Mouse (Mus musculus) CH12.LX (cell line): ENCODE measurements around the gene Bag1. TPM values are rescaled to one million over a fixed set of nuclear protein-coding genes. Genes with fewer than 3 reads are reported as not detected.

ENCODE experiments used
- DNase-seq: peaks from one replicate; pipeline ENCODE4 v3.0.0-alpha.2; 2013; ENCODE audit errors: extremely low read depth
- H3K27ac ChIP-seq: 2 replicates; pipeline ENCODE4 v1.5.1; 2012; ENCODE audit warnings: low read depth, mild to moderate bottlenecking, control low read depth, moderate library complexity; ENCODE audit not compliant: insufficient read depth
- H3K27me3 ChIP-seq: replicated peaks from 2 replicates; pipeline ENCODE3; 2012; ENCODE audit warnings: inconsistent platforms
- H3K36me3 ChIP-seq, 2 experiments: replicated peaks in 1 of 2; 2 replicates each; pipeline versions ENCODE3 to v1.6.1; 2012; ENCODE audit warnings: inconsistent platforms in 1 of 2, low read length in 1 of 2, mild to moderate bottlenecking in 1 of 2, mixed read lengths in 1 of 2, moderate library complexity in 1 of 2; ENCODE audit not compliant: control insufficient read depth in 1 of 2, insufficient read depth in 1 of 2
- H3K4me1 ChIP-seq, 2 experiments: 2 replicates each; pipeline ENCODE4 v1.6.1; 2012; ENCODE audit warnings: inconsistent platforms in 1 of 2, moderate library complexity in 1 of 2; ENCODE audit not compliant: insufficient read depth in 2 of 2, control insufficient read depth in 1 of 2
- H3K4me2 ChIP-seq: 2 replicates; pipeline ENCODE4 v1.6.1; 2012; ENCODE audit warnings: low read depth, mild to moderate bottlenecking, control low read depth; ENCODE audit not compliant: poor library complexity, insufficient read depth, severe bottlenecking
- H3K4me3 ChIP-seq, 3 experiments: fragments of 150-350 bp in 1 of 3; sonication (generic) in 1 of 3; replicated peaks in 1 of 3; 2 replicates each; pipeline versions ENCODE3 to v1.5.1; 2011 to 2012; ENCODE audit warnings: low read depth in 2 of 3, low read length in 2 of 3, mild to moderate bottlenecking in 2 of 3, moderate library complexity in 2 of 3, control low read depth in 1 of 3, improper control_type of control experiment in 1 of 3, inconsistent platforms in 1 of 3, mixed read lengths in 1 of 3; ENCODE audit not compliant: poor library complexity in 1 of 3
- H3K79me2 ChIP-seq: replicated peaks from 2 replicates; pipeline ENCODE4 v1.6.1; 2012; ENCODE audit warnings: mild to moderate bottlenecking, moderate library complexity; ENCODE audit not compliant: control insufficient read depth, poor library complexity, insufficient read depth, severe bottlenecking; ENCODE audit errors: extremely low read depth
- H3K9ac ChIP-seq: 2 replicates; pipeline ENCODE4 v1.6.1; 2012; ENCODE audit warnings: low read depth, mild to moderate bottlenecking, control low read depth, moderate library complexity; ENCODE audit not compliant: insufficient read depth
- H3K9me3 ChIP-seq: replicated peaks from 2 replicates; pipeline ENCODE3; 2012; ENCODE audit warnings: low read length, inconsistent platforms, mixed read lengths
- BHLHE40 ChIP-seq: IDR thresholded peaks from 2 replicates; pipeline ENCODE4 v1.6.1; 2011; ENCODE audit warnings: mild to moderate bottlenecking, low read depth, low read length, improper control_type of control experiment
- CTCF ChIP-seq, 2 experiments: IDR thresholded peaks in 1 of 2; conservative IDR thresholded peaks in 1 of 2; 2 replicates each; pipeline ENCODE4 v1.5.1; 2011 to 2012; ENCODE audit warnings: low read depth in 2 of 2, low read length in 2 of 2, improper control_type of control experiment in 1 of 2, inconsistent platforms in 1 of 2, mild to moderate bottlenecking in 1 of 2, moderate library complexity in 1 of 2
- ELF1 ChIP-seq: IDR thresholded peaks from 2 replicates; pipeline ENCODE4 v1.6.1; 2014; ENCODE audit warnings: low read depth, mild to moderate bottlenecking, inconsistent platforms, low read length, improper control_type of control experiment
- EP300 ChIP-seq: IDR thresholded peaks from 2 replicates; pipeline ENCODE4 v1.6.1; 2011; ENCODE audit warnings: low read length, improper control_type of control experiment
- ETS1 ChIP-seq: conservative IDR thresholded peaks from 2 replicates; pipeline ENCODE4 v1.6.1; 2012; ENCODE audit warnings: low read depth, mild to moderate bottlenecking, inconsistent platforms, low read length, improper control_type of control experiment, moderate library complexity
- JUND ChIP-seq: conservative IDR thresholded peaks from 2 replicates; pipeline ENCODE4 v1.6.1; 2011; ENCODE audit warnings: low read depth, low read length, improper control_type of control experiment
- MAFK ChIP-seq: IDR thresholded peaks from 2 replicates; pipeline ENCODE4 v1.6.1; 2011; ENCODE audit warnings: low read length, improper control_type of control experiment; ENCODE audit not compliant: insufficient replicate concordance
- MAX ChIP-seq: IDR thresholded peaks from 2 replicates; pipeline ENCODE4 v1.6.1; 2011; ENCODE audit warnings: low read length, improper control_type of control experiment
- MEF2A ChIP-seq: IDR thresholded peaks from 2 replicates; pipeline ENCODE4 v1.6.1; 2014; ENCODE audit warnings: low read depth, mild to moderate bottlenecking, inconsistent platforms, low read length, improper control_type of control experiment, borderline replicate concordance
- MXI1 ChIP-seq: IDR thresholded peaks from 2 replicates; pipeline ENCODE4 v1.6.1; 2011; ENCODE audit warnings: mild to moderate bottlenecking, low read depth, low read length, improper control_type of control experiment
- MYC ChIP-seq: IDR thresholded peaks from 2 replicates; pipeline ENCODE4 v1.6.1; 2011; ENCODE audit warnings: low read depth, mild to moderate bottlenecking, improper control_type of control experiment, low read length
- NRF1 ChIP-seq: IDR thresholded peaks from 2 replicates; pipeline ENCODE4 v1.6.1; 2014; ENCODE audit warnings: low read depth, mild to moderate bottlenecking, inconsistent platforms, low read length, improper control_type of control experiment, moderate library complexity
- PAX5 ChIP-seq: IDR thresholded peaks from 2 replicates; pipeline ENCODE4 v1.6.1; 2012; ENCODE audit warnings: low read length, inconsistent platforms, mixed read lengths
- POLR2A ChIP-seq: IDR thresholded peaks from 2 replicates; pipeline ENCODE4 v1.6.1; 2011; ENCODE audit warnings: low read depth, mild to moderate bottlenecking, improper control_type of control experiment, low read length
- RAD21 ChIP-seq: IDR thresholded peaks from 2 replicates; pipeline ENCODE4 v1.6.1; 2011; ENCODE audit warnings: low read depth, mild to moderate bottlenecking, low read length, improper control_type of control experiment, moderate library complexity
- RCOR1 ChIP-seq: conservative IDR thresholded peaks from 2 replicates; pipeline ENCODE4 v1.6.1; 2012; ENCODE audit warnings: low read depth, mild to moderate bottlenecking, inconsistent platforms, low read length, improper control_type of control experiment
- SIN3A ChIP-seq: IDR thresholded peaks from 2 replicates; pipeline ENCODE4 v1.6.1; 2012; ENCODE audit warnings: low read length, improper control_type of control experiment, inconsistent platforms
- SMC3 ChIP-seq: IDR thresholded peaks from 2 replicates; pipeline ENCODE4 v1.6.1; 2011; ENCODE audit warnings: low read depth, low read length, improper control_type of control experiment
- TCF12 ChIP-seq: IDR thresholded peaks from 2 replicates; pipeline ENCODE4 v1.6.1; 2014; ENCODE audit warnings: low read depth, mild to moderate bottlenecking, inconsistent platforms, low read length, improper control_type of control experiment
- USF1 ChIP-seq: IDR thresholded peaks from 2 replicates; pipeline ENCODE4 v1.6.1; 2014; ENCODE audit warnings: low read depth, mild to moderate bottlenecking, inconsistent platforms, low read length, improper control_type of control experiment
- USF2 ChIP-seq: conservative IDR thresholded peaks from 2 replicates; pipeline ENCODE4 v1.6.1; 2011; ENCODE audit warnings: low read depth, low read length, improper control_type of control experiment
- ZC3H11A ChIP-seq: IDR thresholded peaks from 2 replicates; pipeline ENCODE4 v1.6.1; 2012; ENCODE audit warnings: low read depth, mild to moderate bottlenecking, inconsistent platforms, low read length, improper control_type of control experiment
- dilution Hi-C: fragments of 300-500 bp; cut with MboI; formaldehyde crosslinking; loops from 2 replicates; pipeline ENCODE4 v1.14.3; 2020; ENCODE audit warnings: low sequenced_read_pairs; ENCODE audit not compliant: extremely low pct_unique_long_range_greater_than_20kb, extremely low pct_ligation_motif_present
- in situ Hi-C: fragments of 300-500 bp; cut with MboI; formaldehyde crosslinking; loops from 3 replicates; pipeline ENCODE4 v1.14.3; 2019; ENCODE audit warnings: low sequenced_read_pairs, low pct_ligation_motif_present, low pct_unique_long_range_greater_than_20kb, mixed read lengths
- polyA plus RNA-seq: library from polyadenylated mRNA; unstranded; fragments of >175 nt; gene quantifications from 2 replicates; pipeline ENCODE4 v1.2.1, GENCODE M21; 2012; ENCODE audit warnings: low read depth; ENCODE audit not compliant: insufficient read length
- total RNA-seq, 2 experiments: library from RNA; depleted of rRNA; stranded (reverse); fragments of 300-350 nt in 1 of 2; fragments of >200 nt in 1 of 2; gene quantifications; 2 replicates each; pipeline ENCODE4 v1.2.3; 2012 to 2014

Bag1 gene
- total and polyA plus RNA-seq, 3 experiments: 105 to 161 (median 149) TPM

DNA sequence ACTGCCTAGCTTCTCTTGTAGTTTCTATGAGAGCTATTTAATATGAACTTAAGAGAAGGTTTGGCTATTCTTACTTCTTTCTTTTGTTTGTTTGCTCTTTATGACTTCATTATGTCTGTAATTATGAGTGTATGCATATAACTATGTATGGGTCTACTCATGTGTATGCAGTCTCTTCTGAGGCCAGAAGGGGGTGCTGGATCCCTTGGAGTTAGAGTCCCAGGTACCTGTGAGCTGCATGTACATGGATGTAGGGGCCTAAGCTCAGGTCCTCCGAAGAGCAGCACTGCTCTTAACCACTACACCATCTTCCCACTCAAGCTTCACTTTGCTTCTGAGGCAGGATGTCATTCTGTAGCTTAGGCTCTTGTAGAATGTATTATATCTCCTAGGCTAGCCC lies 5.4 kb upstream of the Bag1 start:
- Histone ChIP-seq H3K36me3 (peaks cover 45 to 81% of the 10 kb centered on the region in 2 experiments), H3K9me3 (no peaks in the 10 kb centered on the region), H3K4me2 (no peak overlapping the region), H3K4me3 (no peak overlapping the region), H3K79me2 (peaks cover 9% of the 10 kb centered on the region), H3K9ac (no peak overlapping the region), H3K27me3 (no peaks in the 10 kb centered on the region), H3K4me1 (peaks cover 4 to 14% of the 10 kb centered on the region in 2 experiments; a peak in 3 of 4 replicates)
- peak; percentile 50 for DNase-seq
- dilution Hi-C loops: no loop called here
- TF ChIP-seq TCF12: no peak
- TF ChIP-seq BHLHE40: no peak
- no peak for TF ChIP-seq PAX5
- TF ChIP-seq SMC3: peak; percentile 40
- TF ChIP-seq ELF1: no peak
- no peak for TF ChIP-seq ZC3H11A
- peak; percentile 51 for TF ChIP-seq RAD21
- TF ChIP-seq CTCF (conservative IDR thresholded peaks at IDR 0.05 in 1 of 2, IDR thresholded peaks at IDR 0.05 in 1 of 2; ENCODE audit: low read depth in 2 of 2, low read length in 2 of 2): peak; percentile 54 to 64
- TF ChIP-seq USF1: no peak
- TF ChIP-seq POLR2A: no peak
- TF ChIP-seq USF2: no peak
- TF ChIP-seq, all 38 proteins: peak for 3
- in situ Hi-C loops: no loop called here
- no peak overlapping the region for H3K27ac ChIP-seq

DNA sequence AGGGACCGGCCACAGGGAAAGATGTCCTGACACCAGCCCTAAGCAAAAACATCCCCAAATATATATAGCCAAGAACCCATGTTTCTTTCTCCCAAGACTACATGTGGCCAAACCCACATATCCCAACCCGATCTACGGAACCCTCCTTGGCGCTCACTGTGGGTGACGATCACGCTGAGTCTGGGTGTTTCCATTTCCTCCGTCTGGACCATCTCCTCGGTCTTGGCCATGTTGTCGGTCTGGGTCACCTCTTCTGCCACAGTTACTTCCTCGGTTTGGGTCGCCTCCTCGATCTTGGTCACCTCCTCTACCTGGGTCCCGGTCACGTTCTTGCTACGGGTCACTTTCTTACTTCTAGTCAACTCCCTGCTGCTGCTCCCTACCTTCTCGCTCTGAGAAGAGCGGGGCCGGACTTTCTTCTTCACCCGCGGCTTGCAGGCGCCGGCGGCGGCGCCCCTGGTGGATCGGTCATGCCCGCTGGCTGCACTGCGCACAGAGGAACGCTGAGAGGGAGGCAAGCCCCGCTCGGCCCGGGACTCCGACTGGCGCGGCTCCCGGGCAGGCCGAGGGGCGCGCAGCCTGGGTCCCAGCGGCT lies 432 bp downstream of the Bag1 start:
- peak overlapping the region; percentile 89 to 97 (median 95) for H3K4me3 ChIP-seq
- peak; percentile 47 for DNase-seq
- peaks cover 28% of the 10 kb centered on the region for H3K79me2 ChIP-seq
- TF ChIP-seq ETS1: no peak
- TF ChIP-seq RAD21: no peak
- TF ChIP-seq MXI1: no peak; the same call in none of the 2 replicates
- TF ChIP-seq SIN3A: peak; percentile 37; the same call in 1 of the 2 replicates
- TF ChIP-seq MYC: 0 out of 2 replicates have a peak, but pooled peaks have one; percentile 30
- no peak for TF ChIP-seq MAFK
- TF ChIP-seq MEF2A: no peak
- TF ChIP-seq JUND: no peak
- TF ChIP-seq SMC3: no peak
- no peak for TF ChIP-seq RCOR1
- TF ChIP-seq NRF1: no peak
- TF ChIP-seq EP300: no peak
- peak; percentile 28; the same call in 1 of the 2 replicates for TF ChIP-seq MAX
- TF ChIP-seq, all 38 proteins: peak for 3
- peaks cover 18 to 64% of the 10 kb centered on the region in 2 experiments for H3K36me3 ChIP-seq
- in situ Hi-C loops: no loop called here
- H3K27ac ChIP-seq: peak overlapping the region; percentile 49
- no peaks in the 10 kb centered on the region for H3K27me3 ChIP-seq
- peaks cover 9 to 35% of the 10 kb centered on the region in 2 experiments; a peak in 3 of 4 replicates for H3K4me1 ChIP-seq
- H3K9ac ChIP-seq: peak overlapping the region; percentile 94
- peak overlapping the region; percentile 79 for H3K4me2 ChIP-seq
- H3K9me3 ChIP-seq: no peaks in the 10 kb centered on the region
- dilution Hi-C loops: no loop called here
